Mouse (Mus musculus) liver, adult 2 months (tissue): ENCODE results near the gene Zbtb42. TPM values are rescaled to one million over a fixed set of nuclear protein-coding genes. Genes with fewer than 3 reads are reported as not detected.

ENCODE experiments used
- DNase-seq: peaks from one replicate; pipeline ENCODE4 v3.0.0-alpha.2; 2011; ENCODE audit warnings: low read depth, low spot score; ENCODE audit errors: extremely low read depth
- H3K27ac ChIP-seq: fragments of 200-500 bp; replicated peaks from 2 replicates; pipeline ENCODE4 v1.5.1; 2012; ENCODE audit warnings: low read depth, mild to moderate bottlenecking, control low read depth, inconsistent platforms, low read length; ENCODE audit not compliant: insufficient read depth
- H3K27me3 ChIP-seq: fragments of 200-500 bp; 2 replicates; pipeline ENCODE4 v1.6.1; 2012; ENCODE audit warnings: mild to moderate bottlenecking, moderate library complexity, low read length, inconsistent platforms; ENCODE audit not compliant: control insufficient read depth, insufficient read depth
- H3K36me3 ChIP-seq: fragments of 200-500 bp; 2 replicates; pipeline ENCODE4 v1.6.1; 2012; ENCODE audit warnings: low read length, inconsistent platforms; ENCODE audit not compliant: control insufficient read depth, insufficient read depth
- H3K4me1 ChIP-seq: fragments of 200-500 bp; 2 replicates; pipeline ENCODE4 v1.6.1; 2011; ENCODE audit warnings: low read length; ENCODE audit not compliant: control insufficient read depth, insufficient read depth
- H3K4me3 ChIP-seq: fragments of 200-500 bp; 2 replicates; pipeline ENCODE4 v1.5.1; 2011; ENCODE audit warnings: low read depth, mild to moderate bottlenecking, control low read depth, low read length, moderate library complexity; ENCODE audit not compliant: insufficient read depth
- H3K79me2 ChIP-seq: fragments of 200-500 bp; 2 replicates; pipeline ENCODE4 v1.6.1; 2012; ENCODE audit warnings: inconsistent platforms, mild to moderate bottlenecking, low read length, moderate library complexity; ENCODE audit not compliant: control insufficient read depth, insufficient read depth
- H3K9ac ChIP-seq: fragments of 200-500 bp; 2 replicates; pipeline ENCODE4 v1.6.1; 2012; ENCODE audit warnings: low read depth, mild to moderate bottlenecking, control low read depth, inconsistent platforms, low read length
- CTCF ChIP-seq: fragments of 200-500 bp; IDR thresholded peaks from 2 replicates; pipeline ENCODE4 v1.5.1; 2011; ENCODE audit warnings: low read depth, low read length, control low read depth
- POLR2A ChIP-seq: fragments of 200-500 bp; IDR thresholded peaks from 2 replicates; pipeline ENCODE4 v1.6.1; 2011; ENCODE audit warnings: low read length, control low read depth; ENCODE audit not compliant: insufficient read depth; ENCODE audit errors: extremely low read depth
- WGBS: fragments of 180-500 bp; shearing (Covaris S2); methylation state at CpG from one replicate; pipeline ENCODE4 v1.1.7; 2018; 5-methylcytosine and 5-hydroxymethylcytosine counted together
- polyA plus RNA-seq: library from polyadenylated mRNA; depleted of rRNA; stranded (reverse); fragments of >200 nt; gene quantifications from 2 replicates; pipeline ENCODE4 v1.2.3, GENCODE M21; 2012
- total RNA-seq: library from RNA; depleted of rRNA; stranded (reverse); fragments of >200 nt; gene quantifications from 2 replicates; pipeline ENCODE4 v1.2.3, GENCODE M21; 2014

Zbtb42 gene
- total and polyA plus RNA-seq, 2 experiments = 0.83 to 7.9 TPM

- peaks cover 6% of the 10 kb centered on the region; the same call in 1 of the 2 replicates for H3K79me2 ChIP-seq
- no peak overlapping the region for H3K4me3 ChIP-seq
- H3K4me1 ChIP-seq = no peaks in the 10 kb centered on the region
- no peaks in the 10 kb centered on the region for H3K27me3 ChIP-seq
- TF ChIP-seq POLR2A = no peak
- TF ChIP-seq CTCF = no peak
- DNase-seq = no peak
- 88% methylated on average over 7 of the region's 7 CpGs for WGBS
- no peak overlapping the region for H3K9ac ChIP-seq
- no peak overlapping the region for H3K27ac ChIP-seq
- H3K36me3 ChIP-seq = peaks cover 6% of the 10 kb centered on the region; the same call in 1 of the 2 replicates
Observed at GRCm38 (mm10) chr12:112658619-112659018, 20.0 kb upstream of the Zbtb42 start.

GRCm38 (mm10) chr12:112659109-112659508 lies 19.5 kb upstream of the Zbtb42 start:
- TF ChIP-seq CTCF = peak; percentile 72
- TF ChIP-seq POLR2A = no peak
- Histone ChIP-seq H3K4me1 (no peaks in the 10 kb centered on the region), H3K36me3 (peaks cover 6% of the 10 kb centered on the region; the same call in 1 of the 2 replicates), H3K27ac (no peak overlapping the region), H3K79me2 (peaks cover 11% of the 10 kb centered on the region; the same call in 1 of the 2 replicates), H3K4me3 (no peak overlapping the region), H3K9ac (no peak overlapping the region), H3K27me3 (no peaks in the 10 kb centered on the region)
- no peak for DNase-seq
- WGBS = 80% methylated on average over 6 of the region's 6 CpGs

- no peaks in the 10 kb centered on the region for H3K27me3 ChIP-seq
- H3K4me1 ChIP-seq = peaks cover 2% of the 10 kb centered on the region; the same call in 1 of the 2 replicates
- WGBS = 86% methylated on average over 5 of the region's 5 CpGs
- H3K9ac ChIP-seq = no peak overlapping the region
- no peak overlapping the region for H3K27ac ChIP-seq
- TF ChIP-seq POLR2A = no peak
- no peak for TF ChIP-seq CTCF
- H3K36me3 ChIP-seq = peaks cover 6% of the 10 kb centered on the region; the same call in 1 of the 2 replicates
- DNase-seq = no peak
- no peak overlapping the region for H3K4me3 ChIP-seq
- H3K79me2 ChIP-seq = peaks cover 22% of the 10 kb centered on the region; the same call in 1 of the 2 replicates
Observed at GRCm38 (mm10) chr12:112660576-112661326, 17.9 kb upstream of the Zbtb42 start.

GRCm38 (mm10) chr12:112661327-112661605 lies 17.4 kb upstream of the Zbtb42 start:
- H3K27me3 ChIP-seq = no peaks in the 10 kb centered on the region
- H3K36me3 ChIP-seq = peaks cover 6% of the 10 kb centered on the region; the same call in 1 of the 2 replicates
- H3K79me2 ChIP-seq = peaks cover 26% of the 10 kb centered on the region; the same call in 1 of the 2 replicates
- TF ChIP-seq POLR2A = no peak
- TF ChIP-seq CTCF = no peak
- H3K27ac ChIP-seq = no peak overlapping the region
- DNase-seq = no peak
- H3K9ac ChIP-seq = no peak overlapping the region
- 91% methylated on average over 3 of the region's 3 CpGs for WGBS
- H3K4me1 ChIP-seq = peaks cover 4% of the 10 kb centered on the region; the same call in 1 of the 2 replicates
- no peak overlapping the region for H3K4me3 ChIP-seq

- TF ChIP-seq POLR2A (no peak), CTCF (no peak)
- Histone ChIP-seq H3K4me1 (peaks cover 7% of the 10 kb centered on the region), H3K79me2 (peaks cover 30% of the 10 kb centered on the region; the same call in 1 of the 2 replicates), H3K9ac (no peak overlapping the region), H3K27me3 (no peaks in the 10 kb centered on the region), H3K4me3 (no peak overlapping the region), H3K27ac (no peak overlapping the region), H3K36me3 (peaks cover 6% of the 10 kb centered on the region; the same call in 1 of the 2 replicates)
- WGBS = 88% methylated on average over 9 of the region's 9 CpGs
- DNase-seq = no peak
Observed at GRCm38 (mm10) chr12:112661851-112662250, 16.8 kb upstream of the Zbtb42 start.

GRCm38 (mm10) chr12:112663303-112663702 lies 15.3 kb upstream of the Zbtb42 start:
- H3K4me3 ChIP-seq = no peak overlapping the region
- no peak overlapping the region for H3K9ac ChIP-seq
- no peaks in the 10 kb centered on the region for H3K27me3 ChIP-seq
- TF ChIP-seq CTCF (no peak), POLR2A (no peak)
- DNase-seq = no peak
- peaks cover 11% of the 10 kb centered on the region for H3K4me1 ChIP-seq
- 95% methylated on average over 11 of the region's 11 CpGs for WGBS
- H3K27ac ChIP-seq = no peak overlapping the region
- peaks cover 36% of the 10 kb centered on the region; the same call in 1 of the 2 replicates for H3K79me2 ChIP-seq
- H3K36me3 ChIP-seq = peaks cover 2% of the 10 kb centered on the region; the same call in 1 of the 2 replicates
